ENCODE assay signal across 8 mouse cellular contexts in the genomic region with DNA sequence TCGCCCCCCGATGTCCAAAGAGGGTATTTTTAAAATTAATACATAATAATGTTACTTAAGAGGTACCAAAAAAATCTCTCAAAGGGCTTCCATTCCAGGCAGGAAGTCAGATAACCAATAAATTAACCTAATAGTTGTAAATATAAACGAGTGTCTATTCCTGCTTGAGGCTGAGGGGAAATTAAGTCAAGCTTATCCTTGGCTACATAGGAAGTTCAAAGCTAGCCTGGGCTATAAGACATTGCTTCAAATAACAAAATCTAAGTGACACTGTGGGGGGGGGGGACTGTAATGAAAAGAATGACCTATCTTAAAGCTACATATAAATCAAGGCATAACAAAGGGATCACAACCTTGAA. TPM values are rescaled to one million over a fixed set of nuclear protein-coding genes. Genes with fewer than 3 reads are reported as not detected.
DNase-seq lines count a peak whose midpoint lies in the region; ATAC-seq and TF ChIP-seq lines count a peak whose summit lies in the region.

No protein-coding gene starts in this region.

- ATAC-seq in liver, embryonic 14.5 days (ENCODE audit: insufficient read depth), result no peak

- intact Hi-C loops in left cerebral cortex, postnatal 36 days (cut with DNase I), result loop anchor here (10.0 kb wide), 1 partner anchor 72 kb away; no protein-coding TSS in a partner anchor

- H3K9ac ChIP-seq in liver, embryonic 14.5 days (replicated peaks), result peak overlapping the region; percentile 91

- WGBS in heart, embryonic 10.5 days, result 17% methylated on average over 3 of the region's 3 CpGs
- WGBS in liver, embryonic 14.5 days (ENCODE audit: insufficient replicate concordance), result 7% methylated on average over 3 of the region's 3 CpGs

- H3K27ac ChIP-seq in heart, embryonic 10.5 days, result peak overlapping the region; percentile 99
- H3K27ac ChIP-seq in liver, embryonic 14.5 days, result peak overlapping the region; percentile 64; the same call in 1 of the 2 replicates

- H3K4me1 ChIP-seq in heart, embryonic 10.5 days, result peaks cover 14% of the 10 kb centered on the region
- peaks cover 9% of the 10 kb centered on the region in 2 experiments for H3K4me1 ChIP-seq in liver, embryonic 14.5 days (replicated peaks; ENCODE audit: control insufficient read depth in 2 of 2, insufficient read depth in 2 of 2, low read length in 1 of 2)

- no peaks in the 10 kb centered on the region for H3K9me3 ChIP-seq in heart, embryonic 10.5 days
- no peaks in the 10 kb centered on the region for H3K9me3 ChIP-seq in liver, embryonic 14.5 days (ENCODE audit: control insufficient read depth, low read length)

- no peaks in the 10 kb centered on the region for H3K27me3 ChIP-seq in heart, embryonic 10.5 days (ENCODE audit: insufficient read depth, poor library complexity, severe bottlenecking)
- H3K27me3 ChIP-seq in liver, embryonic 14.5 days (ENCODE audit: control insufficient read depth, insufficient read depth, low read length), result no peaks in the 10 kb centered on the region

- peak overlapping the region; percentile 92 for H3K4me3 ChIP-seq in heart, embryonic 10.5 days
- H3K4me3 ChIP-seq in liver, embryonic 14.5 days (ENCODE audit: insufficient read depth in 1 of 2, low read depth in 2 of 2, low read length in 2 of 2), result peak overlapping the region in 1 of 2 experiments; percentile 98; a peak in 2 of 4 replicates

- H3K36me3 ChIP-seq in heart, embryonic 10.5 days, result no peaks in the 10 kb centered on the region
- H3K36me3 ChIP-seq in liver, embryonic 14.5 days (replicated peaks; ENCODE audit: control insufficient read depth, insufficient read depth, low read depth), result no peaks in the 10 kb centered on the region

- TF ChIP-seq CTCF in liver, embryonic 14.5 days (IDR thresholded peaks at IDR 0.05; ENCODE audit: low read depth), result no peak

- no peak for DNase-seq in heart, embryonic 10.5 days (ENCODE audit: low spot score)
- no peak for DNase-seq in heart, adult 9 months (ENCODE audit: low spot score in 2 of 2)
- DNase-seq in thymus, postnatal 4 days, result peak; percentile 14
- DNase-seq in thymus, postnatal 10 days (ENCODE audit: low spot score in 2 of 2), result no peak
- DNase-seq in liver, embryonic 14.5 days (ENCODE audit: low read depth in 3 of 3, low spot score in 3 of 3), result no peak
- no peak for DNase-seq in cerebellum, adult 8-10 months
- no peak for DNase-seq in left cerebral cortex, postnatal 36 days (ENCODE audit: low spot score in 2 of 2)
- DNase-seq in frontal cortex, postnatal 36 days (ENCODE audit: low spot score in 2 of 2), result no peak

- no peak for TF ChIP-seq EP300 in liver, embryonic 14.5 days (IDR thresholded peaks at IDR 0.05; ENCODE audit: low read depth)

- peak overlapping the region; percentile 93 for H3K4me2 ChIP-seq in liver, embryonic 14.5 days (ENCODE audit: low read depth)

RNA-seq across cellular contexts. Expression of a gene that starts 0.5 kb away (rescaled TPM):
- 45.7 and 47.0 TPM in 2 replicates for polyA plus RNA-seq in heart, embryonic 10.5 days (2016; fragmentation: Nextera tagmentation; extraction: Ambion mirVana)
- 7.5 and 7.8 TPM in 2 replicates for polyA plus RNA-seq in liver, embryonic 14.5 days (2012; rRNA removed)
- polyA plus RNA-seq in liver, embryonic 14.5 days (2014; fragmentation: Nextera tagmentation; extraction: Ambion mirVana), result 14.1 and 16.4 TPM in 2 replicates
- 10 to 100 TPM; 46.0 to 65.5 TPM for total RNA-seq in left cerebral cortex, postnatal 36 days (2021)

RNA-seq across cellular contexts. Expression of a gene that starts 22.6 kb away (rescaled TPM):
- polyA plus RNA-seq in heart, embryonic 10.5 days (2016; fragmentation: Nextera tagmentation; extraction: Ambion mirVana), result 11.6 and 13.5 TPM in 2 replicates
- 0.08 and 0.17 TPM in 2 replicates for polyA plus RNA-seq in liver, embryonic 14.5 days (2012; rRNA removed)
- not detected in 2 replicates for polyA plus RNA-seq in liver, embryonic 14.5 days (2014; fragmentation: Nextera tagmentation; extraction: Ambion mirVana)
- total RNA-seq in left cerebral cortex, postnatal 36 days (2021), result 1 to 10 TPM; 5.0 to 8.7 TPM

RNA-seq across cellular contexts. Expression of a gene that starts 47.5 kb away (rescaled TPM):
- polyA plus RNA-seq in heart, embryonic 10.5 days (2016; fragmentation: Nextera tagmentation; extraction: Ambion mirVana), result 22.9 and 34.5 TPM in 2 replicates
- 0.91 and 1.1 TPM in 2 replicates for polyA plus RNA-seq in liver, embryonic 14.5 days (2012; rRNA removed)
- polyA plus RNA-seq in liver, embryonic 14.5 days (2014; fragmentation: Nextera tagmentation; extraction: Ambion mirVana), result 0.28 and 0.47 TPM in 2 replicates
- 10 to 100 TPM; 10.5 to 12.7 TPM for total RNA-seq in left cerebral cortex, postnatal 36 days (2021)

Comparison
In these comparisons a context has a peak if more than half of its experiments do, and no peak if none do; other contexts are left out.
1. RNA of a gene that starts 22.6 kb away (polyA plus RNA-seq): 11.6 to 13.5 TPM in heart, embryonic 10.5 days; 0.08 to 0.17 TPM in liver, embryonic 14.5 days; every median in the first group is over 10 times any median in the second.
2. RNA of a gene that starts 47.5 kb away (polyA plus RNA-seq): 22.9 to 34.5 TPM in heart, embryonic 10.5 days; 0.28 to 1.1 TPM in liver, embryonic 14.5 days; every median in the first group is over 10 times any median in the second.